Mouse (Mus musculus) erythroblast, embryonic 14.5 days (primary cell): ENCODE measurements at regions not wholly inside any gene's neighbourhood (a gene's known extent, or its start where the extent isn't known, plus 50 kb on each side); places are given as distances from the start of the nearest gene placed in this dataset.

Source experiments
- GATA1 ChIP-seq: IDR thresholded peaks from 2 replicates; pipeline ENCODE4 v1.6.1; 2012; ENCODE audit warnings: low read length, inconsistent platforms, mixed read lengths
- TAL1 ChIP-seq: IDR thresholded peaks from 3 replicates; pipeline ENCODE4 v1.6.1; 2012; ENCODE audit warnings: low read length, inconsistent platforms, mixed read lengths

DNA sequence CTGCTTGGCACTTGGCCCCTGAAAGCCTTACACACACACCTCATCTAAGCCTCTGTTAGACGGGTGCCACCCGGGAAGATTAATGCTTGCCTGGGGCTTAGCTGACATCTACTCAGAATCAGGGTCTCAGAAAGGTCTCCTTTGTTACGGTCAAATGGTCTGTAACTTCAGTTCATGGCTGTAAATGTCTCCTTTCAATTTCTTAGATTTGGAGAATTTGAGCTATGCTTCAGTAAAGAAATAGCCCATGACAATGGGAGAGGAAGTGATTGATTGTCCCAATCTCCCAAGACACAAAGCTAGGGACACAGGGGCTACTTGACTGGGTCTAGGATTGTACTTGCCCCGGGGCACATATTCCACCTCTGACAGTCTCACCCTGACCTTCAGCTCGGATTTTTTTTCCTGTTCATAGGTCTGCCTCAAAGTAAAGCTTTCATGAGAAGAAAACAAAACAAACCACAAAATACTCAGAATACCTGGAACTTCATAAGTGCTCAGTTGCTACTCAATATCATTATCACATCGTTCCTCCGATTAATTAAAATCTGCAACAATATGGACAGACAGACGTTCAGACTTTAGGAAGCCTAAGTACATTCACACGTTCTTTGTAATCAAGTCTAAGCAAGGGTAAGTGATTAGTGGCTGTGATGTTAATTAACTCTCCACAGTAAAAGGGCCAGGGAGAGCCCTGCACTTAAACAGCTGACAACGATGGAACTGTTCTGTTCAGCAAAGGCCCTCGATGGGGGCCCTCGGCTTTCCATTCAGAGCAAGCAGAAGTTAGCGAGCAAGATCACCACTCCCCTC is 132.9 kb upstream of the Slco3a1 start:
- TF ChIP-seq TAL1 (no peak), GATA1 (no peak)
